Mouse (Mus musculus): ENCODE measurements at regions not wholly inside any gene's neighbourhood (a gene's known extent, or its start where the extent isn't known, plus 50 kb on each side); places are given as distances from the start of the nearest gene placed in this dataset.
"Not testable (repeated sequence)": the region's sequence is repeated elsewhere in the genome, so short reads cannot be mapped to it uniquely, and the experiment has no call there.

GRCm38 (mm10) chr5:148652525-148653243 lies 100.1 kb upstream of the Ubl3 start:
- H3K4me1 ChIP-seq (ENCODE audit: control insufficient read depth, insufficient read depth, low read length): no peaks in the 10 kb centered on the region
- WGBS (ENCODE audit: insufficient replicate concordance): 49% methylated on average over 6 of the region's 7 CpGs
- H3K9me3 ChIP-seq (replicated peaks; ENCODE audit: control insufficient read depth, low read length): no peaks in the 10 kb centered on the region
- no peak overlapping the region for H3K9ac ChIP-seq (ENCODE audit: low read depth, low read length)
- H3K27ac ChIP-seq (ENCODE audit: low read depth, low read length): no peak overlapping the region
- H3K4me2 ChIP-seq: no peak overlapping the region
- no peaks in the 10 kb centered on the region for H3K36me3 ChIP-seq (ENCODE audit: control insufficient read depth, insufficient read depth, low read length)
- ATAC-seq (replicated peaks; ENCODE audit: insufficient number of reproducible peaks, low FRiP score, low TSS enrichment): no peak
- no peaks in the 10 kb centered on the region for H3K27me3 ChIP-seq (ENCODE audit: control insufficient read depth, insufficient read depth, low read length)
- H3K4me3 ChIP-seq (ENCODE audit: low read depth, low read length): no peak overlapping the region

DNA sequence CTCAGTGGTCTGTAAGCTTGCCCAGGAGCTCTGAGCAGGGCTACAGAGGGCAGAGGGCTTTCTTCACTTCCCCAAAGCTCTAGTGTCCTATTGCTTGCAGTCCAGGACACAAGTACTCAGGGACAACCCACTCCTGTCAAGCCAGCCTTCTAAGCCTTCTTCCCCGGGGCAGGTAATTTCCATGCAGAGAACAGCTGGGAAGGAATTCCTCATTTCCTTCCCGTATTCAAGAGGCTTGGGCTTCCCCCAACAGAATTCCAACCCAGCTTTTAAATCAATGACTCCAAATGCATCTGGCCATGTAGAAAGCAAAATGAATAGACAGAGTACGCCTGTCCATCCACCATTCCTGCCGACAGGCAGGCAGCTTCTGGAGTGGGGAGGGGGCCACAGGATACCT lies 99.1 kb upstream of the Ubl3 start:
- WGBS (ENCODE audit: insufficient replicate concordance): 64% methylated on average over 4 of the region's 4 CpGs
- H3K4me2 ChIP-seq: no peak overlapping the region
- no peaks in the 10 kb centered on the region for H3K36me3 ChIP-seq (ENCODE audit: control insufficient read depth, insufficient read depth, low read length)
- H3K9me3 ChIP-seq (replicated peaks; ENCODE audit: control insufficient read depth, low read length): no peaks in the 10 kb centered on the region
- no peak overlapping the region for H3K4me3 ChIP-seq (ENCODE audit: low read depth, low read length)
- no peaks in the 10 kb centered on the region for H3K27me3 ChIP-seq (ENCODE audit: control insufficient read depth, insufficient read depth, low read length)
- H3K4me1 ChIP-seq (ENCODE audit: control insufficient read depth, insufficient read depth, low read length): no peaks in the 10 kb centered on the region
- ATAC-seq (replicated peaks; ENCODE audit: insufficient number of reproducible peaks, low FRiP score, low TSS enrichment): no peak
- H3K9ac ChIP-seq (ENCODE audit: low read depth, low read length): no peak overlapping the region
- H3K27ac ChIP-seq (ENCODE audit: low read depth, low read length): no peak overlapping the region

- not testable (repeated sequence) for H3K36me3 ChIP-seq (ENCODE audit: control insufficient read depth, insufficient read depth, low read length); H3K4me1 ChIP-seq (ENCODE audit: control insufficient read depth, insufficient read depth, low read length); H3K4me2 ChIP-seq; H3K9ac ChIP-seq (ENCODE audit: low read depth, low read length); H3K27ac ChIP-seq (ENCODE audit: low read depth, low read length); H3K9me3 ChIP-seq (replicated peaks; ENCODE audit: control insufficient read depth, low read length); H3K4me3 ChIP-seq (ENCODE audit: low read depth, low read length); ATAC-seq (replicated peaks; ENCODE audit: insufficient number of reproducible peaks, low FRiP score, low TSS enrichment); H3K27me3 ChIP-seq (ENCODE audit: control insufficient read depth, insufficient read depth, low read length)
- 92% methylated on average over 7 of the region's 7 CpGs for WGBS (ENCODE audit: insufficient replicate concordance)
These were observed 97.0 kb upstream of the Ubl3 start for GRCm38 (mm10) chr5:148649573-148649972.

DNA sequence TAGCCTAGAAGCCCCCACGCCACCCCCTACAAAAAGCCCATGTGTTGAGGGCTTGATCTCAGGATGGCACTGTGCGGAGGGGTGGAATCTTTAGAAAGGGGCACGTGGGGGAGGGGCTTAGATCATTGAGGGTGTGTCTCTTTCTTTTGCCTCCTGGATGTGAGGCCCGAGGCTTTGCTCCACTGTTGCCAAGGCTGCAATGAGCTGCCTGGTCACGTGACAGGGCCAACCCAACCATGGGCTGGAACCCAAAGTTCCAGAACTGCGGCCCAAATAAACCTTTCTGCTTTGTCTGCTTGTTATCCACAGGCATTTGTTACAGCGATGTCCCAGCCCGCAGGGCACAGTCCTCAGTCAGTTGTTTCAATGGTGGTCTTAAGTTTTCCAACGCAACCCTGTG lies 96.5 kb upstream of the Ubl3 start:
- no peak for ATAC-seq (replicated peaks; ENCODE audit: insufficient number of reproducible peaks, low FRiP score, low TSS enrichment)
- Histone ChIP-seq H3K27me3 (ENCODE audit: control insufficient read depth, insufficient read depth, low read length) (no peaks in the 10 kb centered on the region), H3K4me2 (no peak overlapping the region), H3K36me3 (ENCODE audit: control insufficient read depth, insufficient read depth, low read length) (no peaks in the 10 kb centered on the region), H3K9ac (ENCODE audit: low read depth, low read length) (no peak overlapping the region), H3K4me1 (ENCODE audit: control insufficient read depth, insufficient read depth, low read length) (no peaks in the 10 kb centered on the region), H3K27ac (ENCODE audit: low read depth, low read length) (no peak overlapping the region), H3K9me3 (replicated peaks; ENCODE audit: control insufficient read depth, low read length) (no peaks in the 10 kb centered on the region), H3K4me3 (ENCODE audit: low read depth, low read length) (no peak overlapping the region)
- WGBS (ENCODE audit: insufficient replicate concordance): 76% methylated on average over 9 of the region's 9 CpGs

- 65% methylated on average over 2 of the region's 2 CpGs for WGBS (ENCODE audit: insufficient replicate concordance)
- no peak for ATAC-seq (replicated peaks; ENCODE audit: insufficient number of reproducible peaks, low FRiP score, low TSS enrichment)
- H3K4me1 ChIP-seq (ENCODE audit: control insufficient read depth, insufficient read depth, low read length): no peaks in the 10 kb centered on the region
- H3K9me3 ChIP-seq (replicated peaks; ENCODE audit: control insufficient read depth, low read length): no peaks in the 10 kb centered on the region
- no peak overlapping the region for H3K9ac ChIP-seq (ENCODE audit: low read depth, low read length)
- no peak overlapping the region for H3K4me3 ChIP-seq (ENCODE audit: low read depth, low read length)
- H3K4me2 ChIP-seq: no peak overlapping the region
- H3K36me3 ChIP-seq (ENCODE audit: control insufficient read depth, insufficient read depth, low read length): no peaks in the 10 kb centered on the region
- no peak overlapping the region for H3K27ac ChIP-seq (ENCODE audit: low read depth, low read length)
- H3K27me3 ChIP-seq (ENCODE audit: control insufficient read depth, insufficient read depth, low read length): no peaks in the 10 kb centered on the region
These were observed 95.1 kb upstream of the Ubl3 start for GRCm38 (mm10) chr5:148647644-148648043.

DNA sequence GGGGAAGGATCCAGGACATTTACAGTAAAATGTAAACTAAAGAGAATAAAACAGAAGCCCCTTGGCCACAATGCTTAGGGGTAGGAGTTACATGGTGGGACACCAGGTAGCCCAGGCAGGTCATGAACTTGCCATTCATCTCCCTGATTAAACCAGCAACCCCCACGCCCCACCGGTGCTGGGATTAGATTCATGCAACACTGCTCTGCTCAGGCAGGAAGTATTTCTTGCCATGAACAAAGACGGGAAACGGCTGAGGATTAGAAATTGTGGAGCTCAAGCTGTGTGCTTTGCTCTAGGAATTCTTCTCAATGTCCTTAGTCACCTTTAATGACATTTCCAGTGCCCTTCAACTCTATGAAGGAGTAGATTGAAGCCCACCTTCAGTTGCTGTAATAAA lies 93.2 kb upstream of the Ubl3 start:
- no peak overlapping the region for H3K4me2 ChIP-seq
- no peak overlapping the region for H3K4me3 ChIP-seq (ENCODE audit: low read depth, low read length)
- no peak for ATAC-seq (replicated peaks; ENCODE audit: insufficient number of reproducible peaks, low FRiP score, low TSS enrichment)
- 59% methylated on average over 4 of the region's 4 CpGs for WGBS (ENCODE audit: insufficient replicate concordance)
- no peaks in the 10 kb centered on the region for H3K36me3 ChIP-seq (ENCODE audit: control insufficient read depth, insufficient read depth, low read length)
- no peaks in the 10 kb centered on the region for H3K27me3 ChIP-seq (ENCODE audit: control insufficient read depth, insufficient read depth, low read length)
- no peaks in the 10 kb centered on the region for H3K9me3 ChIP-seq (replicated peaks; ENCODE audit: control insufficient read depth, low read length)
- no peak overlapping the region for H3K27ac ChIP-seq (ENCODE audit: low read depth, low read length)
- H3K4me1 ChIP-seq (ENCODE audit: control insufficient read depth, insufficient read depth, low read length): peaks cover 6% of the 10 kb centered on the region; the same call in 1 of the 2 replicates
- H3K9ac ChIP-seq (ENCODE audit: low read depth, low read length): no peak overlapping the region

- Histone ChIP-seq H3K9ac (ENCODE audit: low read depth, low read length) (no peak overlapping the region), H3K4me2 (no peak overlapping the region), H3K27me3 (ENCODE audit: control insufficient read depth, insufficient read depth, low read length) (no peaks in the 10 kb centered on the region), H3K36me3 (ENCODE audit: control insufficient read depth, insufficient read depth, low read length) (no peaks in the 10 kb centered on the region), H3K27ac (ENCODE audit: low read depth, low read length) (no peak overlapping the region), H3K4me3 (ENCODE audit: low read depth, low read length) (no peak overlapping the region), H3K4me1 (ENCODE audit: control insufficient read depth, insufficient read depth, low read length) (peaks cover 6% of the 10 kb centered on the region; the same call in 1 of the 2 replicates), H3K9me3 (replicated peaks; ENCODE audit: control insufficient read depth, low read length) (no peaks in the 10 kb centered on the region)
- WGBS (ENCODE audit: insufficient replicate concordance): 80% methylated on average over 10 of the region's 10 CpGs
- no peak for ATAC-seq (replicated peaks; ENCODE audit: insufficient number of reproducible peaks, low FRiP score, low TSS enrichment)
These were observed 92.6 kb upstream of the Ubl3 start for GRCm38 (mm10) chr5:148645191-148645681.

- H3K27ac ChIP-seq (ENCODE audit: low read depth, low read length): no peak overlapping the region
- 89% methylated on average over 7 of the region's 7 CpGs for WGBS (ENCODE audit: insufficient replicate concordance)
- no peak for ATAC-seq (replicated peaks; ENCODE audit: insufficient number of reproducible peaks, low FRiP score, low TSS enrichment)
These were observed 91.8 kb upstream of the Ubl3 start for GRCm38 (mm10) chr5:148644345-148644744.

More at GRCm38 (mm10) chr5:148644345-148644744, 91.8 kb upstream of the Ubl3 start:
- Histone ChIP-seq H3K36me3 (ENCODE audit: control insufficient read depth, insufficient read depth, low read length) (no peaks in the 10 kb centered on the region), H3K4me1 (ENCODE audit: control insufficient read depth, insufficient read depth, low read length) (peaks cover 6% of the 10 kb centered on the region; the same call in 1 of the 2 replicates), H3K27me3 (ENCODE audit: control insufficient read depth, insufficient read depth, low read length) (no peaks in the 10 kb centered on the region), H3K9ac (ENCODE audit: low read depth, low read length) (no peak overlapping the region), H3K4me2 (no peak overlapping the region), H3K4me3 (ENCODE audit: low read depth, low read length) (no peak overlapping the region), H3K9me3 (replicated peaks; ENCODE audit: control insufficient read depth, low read length) (no peaks in the 10 kb centered on the region)

All from heart, embryonic 11.5 days (tissue).